Mouse (Mus musculus) inflammation-experienced regulatory T-cells, adult 6 months (primary cell): ENCODE data around the gene Plppr2. TPM values are rescaled to one million over a fixed set of nuclear protein-coding genes. Genes with fewer than 3 reads are reported as not detected.

Source experiments
- ATAC-seq: one replicate; pipeline ENCODE4 v1.8.0; 2017
- polyA plus RNA-seq, 3 experiments: library from polyadenylated mRNA; unstranded; fragments of 100-300 nt; shearing (Covaris generic); gene quantifications; one replicate each; pipeline ENCODE4 v1.2.1; 2017

Plppr2 gene
- 1 to 10 TPM in 1 of 3 experiments, under 1 TPM in 2; 0.26 to 1.2 (median 0.45) TPM for polyA plus RNA-seq

- ATAC-seq, result peak; percentile 97
Observed at GRCm38 (mm10) chr9:21936692-21937570, at the start of gene Plppr2. Plppr2 (plus strand) TSS chr9:21937033.

DNA sequence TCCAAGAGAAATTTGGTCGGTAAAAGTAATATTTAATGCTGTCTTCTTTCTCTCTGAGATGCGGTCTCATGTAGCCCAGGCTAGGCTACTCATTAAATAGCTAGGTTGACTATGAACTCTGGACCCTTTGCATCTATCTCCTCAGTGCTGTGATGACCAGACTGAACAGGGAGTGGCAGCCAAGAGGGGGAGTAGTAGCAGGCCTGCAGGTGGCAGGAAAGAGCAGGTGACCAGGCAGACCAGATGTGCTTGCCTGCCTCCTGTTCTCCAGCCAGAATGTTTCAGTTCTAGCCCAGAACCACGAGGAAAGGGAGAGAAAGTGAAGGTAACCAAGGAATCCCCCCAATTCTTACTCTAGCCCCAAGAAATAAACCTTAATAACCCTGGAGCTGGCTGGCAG, 47.6 kb upstream of the Plppr2 start:
- no peak for ATAC-seq

DNA sequence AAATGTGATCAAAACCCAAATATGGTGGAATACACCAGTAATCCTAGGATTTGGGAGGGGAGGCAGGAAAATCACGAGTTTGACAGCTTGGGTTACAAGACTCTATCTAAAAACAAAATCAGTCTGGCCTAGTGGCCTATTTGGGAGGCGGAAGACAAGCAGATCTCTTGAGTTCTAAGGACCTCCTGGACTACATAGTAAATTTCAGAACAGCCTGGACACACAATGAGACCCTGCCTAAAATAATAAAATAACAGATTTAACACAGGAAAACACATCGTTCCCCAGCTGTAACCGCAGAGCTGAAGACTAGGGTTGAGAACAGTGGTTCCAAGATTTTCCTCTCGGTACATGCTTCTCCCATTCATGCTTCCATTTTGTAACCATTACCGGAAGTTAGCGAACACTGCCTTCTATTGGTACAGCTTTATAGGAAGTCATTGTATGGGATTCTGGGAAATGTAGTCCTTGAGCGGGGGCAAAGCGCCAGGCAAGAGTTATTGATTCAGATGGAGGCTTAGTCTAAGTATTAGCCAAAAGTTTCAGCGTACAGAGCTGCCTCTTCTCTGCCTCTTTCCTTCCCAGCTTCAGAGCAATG, 35.5 kb upstream of the Plppr2 start:
- peak; percentile 99 for ATAC-seq

- ATAC-seq, result no peak
Observed at GRCm38 (mm10) chr9:21904031-21904430, 32.8 kb upstream of the Plppr2 start.

- no peak for ATAC-seq
Observed at GRCm38 (mm10) chr9:21908216-21908615, 28.6 kb upstream of the Plppr2 start.

DNA sequence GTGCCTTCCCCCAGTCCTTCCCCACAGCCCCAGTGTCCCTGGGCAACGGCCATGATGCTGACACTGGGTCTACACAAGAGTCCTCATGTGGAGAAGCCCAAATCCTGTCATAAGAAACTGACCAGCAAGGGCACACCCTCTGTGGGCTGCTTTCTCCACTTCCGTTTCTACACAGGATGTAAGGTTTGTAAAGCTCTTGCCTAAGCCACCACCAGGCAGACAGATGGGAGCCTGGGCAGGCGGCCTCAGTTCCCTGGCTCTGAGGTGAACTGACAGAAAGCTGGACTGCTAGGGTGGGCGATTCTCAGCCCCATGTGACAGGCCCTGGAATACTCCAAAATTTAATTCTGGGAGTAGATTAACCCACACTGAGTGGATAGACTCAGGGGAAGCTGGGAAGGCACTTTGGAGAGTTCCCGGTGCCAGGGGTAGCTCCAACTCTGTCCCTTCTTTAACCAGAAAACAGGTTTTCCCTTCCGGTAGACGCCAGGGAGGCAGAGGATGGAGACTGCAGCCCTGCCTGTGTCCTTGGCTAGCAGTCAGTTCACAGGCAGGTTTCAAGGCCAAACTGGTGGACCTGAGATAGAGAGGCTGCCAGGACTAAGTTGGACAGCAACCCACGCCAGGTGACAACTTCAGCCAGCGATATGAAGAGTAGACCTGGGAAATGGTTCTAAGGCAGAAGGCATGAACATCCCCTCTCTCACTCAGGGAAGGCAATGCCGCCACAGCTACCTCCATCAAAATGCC, 27.2 kb upstream of the Plppr2 start:
- ATAC-seq, result no peak

- ATAC-seq, result no peak
Observed at GRCm38 (mm10) chr9:21916851-21917492, 19.9 kb upstream of the Plppr2 start.

DNA sequence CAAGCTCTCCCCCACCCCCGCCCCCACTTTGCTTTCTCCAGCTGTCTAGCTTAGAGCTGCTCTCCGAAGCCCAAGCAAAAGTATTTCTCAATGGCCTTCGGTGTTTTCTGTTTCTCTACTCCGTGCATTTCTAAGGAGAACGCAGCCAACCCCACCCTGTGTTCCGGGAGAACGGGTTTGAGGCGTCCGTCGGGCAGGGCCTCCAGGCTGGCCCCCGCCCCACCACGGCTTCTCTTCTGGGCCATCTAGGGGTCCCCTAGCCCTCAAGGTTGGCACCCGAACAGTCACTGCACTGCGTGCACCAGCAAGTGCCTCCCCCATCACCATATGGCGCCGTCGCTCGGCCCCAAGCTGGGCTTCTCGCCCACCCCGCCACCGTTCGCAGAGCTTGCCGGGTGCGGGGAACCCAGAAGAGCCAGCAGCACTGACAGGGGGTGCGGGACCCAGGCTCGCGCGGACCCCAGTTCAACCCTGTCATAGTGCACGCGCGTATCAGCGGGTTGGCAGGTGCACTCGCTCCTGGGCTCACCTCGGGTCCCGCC, 19.3 kb upstream of the Plppr2 start:
- peak; percentile 9 for ATAC-seq

DNA sequence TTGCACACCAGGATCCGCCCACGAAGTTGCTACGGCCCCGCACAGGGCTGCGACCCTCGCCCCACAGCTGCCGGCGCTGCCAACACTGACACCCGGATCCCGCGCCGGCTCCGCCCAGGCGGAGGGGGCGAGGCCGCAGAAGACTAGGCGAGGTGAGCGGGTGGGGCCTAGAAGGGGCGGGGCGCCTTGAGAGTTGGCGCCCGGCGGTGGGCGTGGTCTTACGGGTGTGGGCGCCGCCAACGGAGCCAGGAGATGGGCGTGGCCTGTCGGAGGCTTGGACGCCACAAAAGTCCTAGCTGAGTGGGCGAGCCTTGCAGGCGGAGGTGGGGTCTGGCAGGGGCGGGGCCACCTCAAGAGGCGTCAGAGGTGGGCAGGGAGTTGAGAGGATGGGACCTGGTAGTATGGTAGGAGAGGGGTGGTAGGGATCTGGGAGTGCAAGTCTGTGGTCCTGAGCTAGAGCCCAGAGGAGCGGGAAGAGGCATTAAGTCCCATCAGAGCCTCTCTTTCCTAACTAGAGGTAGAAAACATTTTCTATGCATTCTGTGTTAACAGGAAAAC, 18.7 kb upstream of the Plppr2 start, which contains the start of gene Rab3d:
Gene Rab3d (minus strand): TSS at position 158 of the 558 bp plus-strand sequence.
- ATAC-seq, result peak; percentile 94

DNA sequence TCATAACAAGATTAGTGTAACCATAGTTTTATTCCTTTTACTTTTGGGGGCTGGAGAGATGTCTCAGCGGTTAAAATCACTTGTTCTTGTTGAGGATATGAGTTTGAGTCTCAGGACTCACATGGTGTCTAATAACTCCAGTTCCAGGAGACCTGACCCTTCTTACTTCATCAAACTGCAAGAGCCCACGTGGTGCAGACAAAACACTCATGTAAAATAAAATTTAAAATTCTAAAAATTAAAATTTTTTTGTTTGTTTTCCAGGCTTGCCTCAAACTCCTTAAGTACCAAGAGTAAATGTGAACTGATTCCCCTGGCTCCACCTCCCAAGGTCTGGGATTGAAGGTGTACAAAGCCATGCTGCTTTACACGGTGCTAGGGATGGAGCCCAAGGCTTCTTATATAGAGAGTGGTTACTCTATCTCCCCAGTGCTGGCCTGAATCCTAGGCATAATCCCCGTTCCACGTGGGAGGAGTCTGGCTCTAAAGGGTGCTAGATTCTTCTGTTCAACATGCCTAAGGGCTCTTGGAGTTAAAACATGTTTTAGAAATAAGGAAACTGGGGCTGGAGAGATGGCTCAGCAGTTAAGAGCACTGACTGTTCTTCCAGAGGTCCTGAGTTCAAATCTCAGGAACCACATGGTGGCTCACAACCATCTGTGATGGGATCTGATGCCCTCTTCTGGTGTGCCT, 18.0 kb upstream of the Plppr2 start:
- ATAC-seq, result no peak

- no peak for ATAC-seq
Observed at GRCm38 (mm10) chr9:21923036-21923435, 13.8 kb upstream of the Plppr2 start.

GRCm38 (mm10) chr9:21923490-21924098, 13.2 kb upstream of the Plppr2 start:
- no peak for ATAC-seq

GRCm38 (mm10) chr9:21924099-21924493, 12.7 kb upstream of the Plppr2 start:
- ATAC-seq, result no peak

DNA sequence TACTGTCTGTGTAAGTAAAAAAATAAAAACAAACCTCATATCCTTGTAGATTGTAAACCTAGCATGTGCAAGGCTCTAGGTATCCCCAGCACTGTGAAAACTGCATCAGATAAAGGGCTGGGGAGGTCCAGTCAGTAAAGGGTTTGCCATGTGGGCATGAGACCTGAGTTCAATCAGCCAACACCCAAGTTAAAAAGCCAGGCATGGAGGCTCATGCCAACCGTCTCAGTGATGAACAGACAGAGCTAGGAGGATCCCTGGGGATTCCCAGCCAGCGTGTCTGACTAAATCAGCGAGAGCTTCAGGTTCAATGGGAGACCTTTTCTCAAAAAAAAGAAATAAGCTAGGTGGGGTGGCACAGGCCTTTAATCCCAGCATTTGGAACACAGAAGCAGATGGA, 11.8 kb upstream of the Plppr2 start:
- no peak for ATAC-seq

DNA sequence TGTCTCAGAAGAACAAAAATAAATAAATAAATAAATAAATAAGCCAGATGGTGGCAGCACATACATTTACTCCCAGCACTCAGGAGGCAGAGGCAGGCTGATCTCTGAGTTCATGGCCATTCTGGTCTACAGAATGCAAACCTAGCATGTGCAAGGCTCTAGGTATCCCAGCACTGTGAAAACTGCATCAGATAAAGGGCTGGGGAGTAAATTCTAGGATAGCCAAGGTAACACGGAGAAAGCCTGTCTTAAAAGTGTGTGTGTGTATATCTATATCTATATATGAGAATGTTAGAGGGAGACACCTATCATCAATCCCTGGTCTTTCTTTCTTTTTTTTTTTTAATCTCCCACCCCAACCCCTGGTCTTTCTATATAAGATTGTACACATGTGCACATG, 11.3 kb upstream of the Plppr2 start:
- no peak for ATAC-seq

DNA sequence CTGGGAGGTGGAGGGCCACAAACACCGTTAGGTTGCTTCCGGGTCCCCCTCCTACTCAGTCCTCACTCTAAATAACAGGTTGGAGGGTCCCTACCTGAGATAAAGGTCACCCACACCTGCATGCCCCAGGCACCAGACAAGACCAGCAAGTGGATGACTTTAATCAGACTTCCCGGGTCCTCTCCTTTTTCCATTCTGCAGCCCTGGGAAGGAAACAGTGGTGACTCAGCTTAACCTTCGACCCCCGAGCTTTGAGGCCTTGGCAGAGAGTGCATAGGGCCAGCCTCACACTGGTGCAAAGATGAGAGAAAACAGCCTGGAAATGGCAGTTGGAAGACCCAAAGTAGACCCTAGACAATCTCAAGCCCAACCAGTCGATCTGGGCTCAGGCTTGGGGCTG, 10.7 kb upstream of the Plppr2 start:
- no peak for ATAC-seq

DNA sequence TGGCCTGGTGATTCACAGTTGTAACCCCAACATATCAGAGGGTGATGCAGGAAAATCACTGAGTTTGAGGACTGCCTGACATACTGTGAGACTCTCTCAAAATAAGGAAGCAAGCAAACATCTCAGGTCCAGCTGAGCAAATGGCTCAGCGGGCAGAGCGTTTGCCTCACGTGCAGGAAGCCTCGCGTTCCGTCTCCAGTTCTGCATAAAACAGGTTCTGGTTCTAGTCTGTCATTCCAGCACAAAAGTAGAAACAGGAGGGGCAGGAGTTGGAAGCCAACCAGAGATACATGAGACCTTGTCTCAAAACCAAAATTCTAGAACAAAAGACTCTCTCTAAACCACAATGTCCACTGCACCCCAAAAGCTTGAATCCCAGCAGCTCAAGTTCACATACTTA, 10.0 kb upstream of the Plppr2 start:
- no peak for ATAC-seq

- peak; percentile 56 for ATAC-seq
Observed at GRCm38 (mm10) chr9:21927208-21927753, 9.6 kb upstream of the Plppr2 start, which contains the start of the genes Ccdc159 and Tmem205. Ccdc159 (plus strand) TSS chr9:21927471. Tmem205 (minus strand) TSS chr9:21927556.

GRCm38 (mm10) chr9:21929208-21929607, 7.6 kb upstream of the Plppr2 start:
- no peak for ATAC-seq

DNA sequence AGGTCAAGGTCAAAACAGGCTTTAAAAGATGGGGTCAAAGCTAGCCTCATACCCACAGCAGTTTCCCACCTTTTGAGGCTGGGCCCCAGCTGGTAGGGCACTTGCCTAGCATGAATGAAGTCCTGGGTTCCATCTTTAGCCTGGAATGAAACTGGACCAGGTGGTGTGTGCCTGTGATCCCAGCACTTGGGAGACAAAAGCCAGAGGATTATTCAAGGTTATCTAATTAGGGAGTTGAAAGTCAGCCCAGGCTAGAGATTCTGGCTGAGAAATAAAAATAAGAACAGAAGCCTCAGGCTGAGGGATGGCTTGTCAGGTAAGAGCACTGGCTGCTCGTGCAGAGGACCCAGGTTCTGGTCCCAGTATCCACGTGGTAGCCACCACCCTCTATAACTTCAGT, 4.8 kb upstream of the Plppr2 start:
- ATAC-seq, result no peak
